Mouse (Mus musculus) v-Abl transformed pro-B cells (cell line): Measurements from ENCODE around the gene Olfr45.
"Not testable (repeated sequence)": the region's sequence is repeated elsewhere in the genome, so short reads cannot be mapped to it uniquely, and the experiment has no call there.

Source experiments
- in situ Hi-C, 2 experiments: fragments of 400-800 bp; cut with MboI; formaldehyde crosslinking; loops; one replicate each; pipeline ENCODE4 v1.15.1; 2025; ENCODE audit not compliant: unreplicated experiment in 2 of 2

Olfr45 gene

GRCm38 (mm10) chr7:140681651-140682050 lies at the start of gene Olfr45:
Gene Olfr45, plus strand, starts transcription at chr7:140681951.
- in situ Hi-C loops = no loop called here

GRCm38 (mm10) chr7:140646152-140646551 lies 35.6 kb upstream of the Olfr45 start, which contains the start of gene Olfr53:
Gene Olfr53, plus strand, starts transcription at chr7:140646452.
- in situ Hi-C loops = no loop called here

- in situ Hi-C loops = no loop called here
Observed at GRCm38 (mm10) chr7:140659630-140660029, 22.1 kb upstream of the Olfr45 start, which contains the start of gene Olfr539. Gene Olfr539, plus strand, starts transcription at chr7:140659930.

GRCm38 (mm10) chr7:140670693-140671092 lies 11.1 kb upstream of the Olfr45 start:
- in situ Hi-C loops = not testable (repeated sequence)

GRCm38 (mm10) chr7:140675863-140676262 lies 5.9 kb upstream of the Olfr45 start:
- in situ Hi-C loops = no loop called here

GRCm38 (mm10) chr7:140679591-140679990 lies 2.2 kb upstream of the Olfr45 start:
- in situ Hi-C loops = not testable (repeated sequence)

GRCm38 (mm10) chr7:140696967-140697366 lies 15.2 kb downstream of the Olfr45 start, which contains the start of gene Olfr541:
Gene Olfr541, plus strand, starts transcription at chr7:140697267.
- in situ Hi-C loops = no loop called here

GRCm38 (mm10) chr7:140706348-140706747 lies 24.6 kb downstream of the Olfr45 start:
- in situ Hi-C loops = no loop called here

GRCm38 (mm10) chr7:140707536-140708284 lies 26.0 kb downstream of the Olfr45 start:
- in situ Hi-C loops = no loop called here

GRCm38 (mm10) chr7:140717155-140718055 lies 35.7 kb downstream of the Olfr45 start:
- in situ Hi-C loops = no loop called here

GRCm38 (mm10) chr7:140721095-140721494 lies 39.3 kb downstream of the Olfr45 start:
- in situ Hi-C loops = no loop called here

GRCm38 (mm10) chr7:140725558-140725957 lies 43.8 kb downstream of the Olfr45 start:
- in situ Hi-C loops = no loop called here

GRCm38 (mm10) chr7:140733162-140733561 lies 51.4 kb downstream of the Olfr45 start:
- in situ Hi-C loops = no loop called here
